Mouse (Mus musculus): ENCODE results near the gene Rps25. TPM values are rescaled to one million over a fixed set of nuclear protein-coding genes. Genes with fewer than 3 reads are reported as not detected.
A peak's percentile ranks its signal among the peaks of the same experiment; 100 is the strongest.
"Not testable (repeated sequence)": the region's sequence is repeated elsewhere in the genome, so short reads cannot be mapped to it uniquely, and the experiment has no call there.

The Rps25 gene
- total RNA-seq, 1 experiment from 2014 or later = 1,105 TPM

DNA sequence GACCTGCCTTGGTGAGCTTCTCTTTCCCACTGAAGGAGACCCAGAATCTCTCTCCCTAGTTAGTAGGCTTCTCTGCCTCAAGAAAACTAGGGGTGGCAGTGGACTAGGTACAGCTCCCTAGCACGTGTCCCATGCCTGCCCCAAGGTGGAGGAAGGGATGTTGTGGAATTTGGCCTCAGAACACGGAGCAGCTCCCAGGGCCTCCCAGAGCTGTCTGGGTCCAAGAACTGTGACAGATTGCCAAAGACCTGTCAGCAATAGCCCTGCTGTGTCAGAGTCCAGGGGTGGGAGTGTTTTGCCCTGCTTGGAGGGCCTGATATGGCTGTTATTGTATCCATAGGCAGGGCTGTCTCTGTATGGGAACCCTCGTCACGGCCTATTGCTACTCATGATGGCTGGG lies 5.9 kb upstream of the Rps25 start:
- DNase-seq = peak; percentile 55

DNA sequence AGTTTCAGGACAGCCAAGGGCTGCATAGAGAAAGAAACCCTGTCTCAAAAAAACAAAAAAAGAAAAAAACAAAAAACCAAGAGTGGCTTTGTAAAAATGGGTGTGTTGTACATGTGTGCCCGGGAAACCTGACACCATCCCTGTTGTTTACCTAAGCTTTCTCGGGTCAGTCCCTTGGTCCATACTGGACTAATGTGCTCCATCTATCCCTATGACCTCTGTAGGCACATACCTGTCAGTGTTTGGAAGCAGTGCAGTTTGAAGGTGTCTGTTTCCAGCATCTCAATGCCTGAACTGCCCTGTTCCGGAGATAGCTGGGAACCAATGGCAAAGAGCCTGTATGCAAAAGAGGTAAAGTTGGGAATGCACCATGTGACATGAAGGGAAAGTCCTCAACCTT lies 1.9 kb upstream of the Rps25 start:
- no peak for DNase-seq

DNA sequence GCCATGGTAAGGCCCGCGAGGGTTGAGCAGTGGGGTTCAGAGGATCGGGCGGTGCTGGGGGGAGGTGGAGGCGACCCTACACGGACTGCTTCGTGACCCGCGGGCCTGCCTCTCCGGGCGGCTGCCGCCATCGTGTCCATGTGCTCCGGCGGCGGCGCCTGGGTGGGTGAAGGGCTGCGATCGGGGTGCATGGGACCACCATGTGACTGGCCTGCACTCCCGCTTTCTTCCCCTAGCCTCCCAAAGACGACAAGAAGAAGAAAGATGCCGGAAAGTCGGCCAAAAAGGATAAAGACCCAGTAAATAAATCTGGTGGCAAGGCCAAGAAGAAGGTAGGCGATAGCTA lies 786 bp downstream of the Rps25 start:
- no peak for DNase-seq

DNA sequence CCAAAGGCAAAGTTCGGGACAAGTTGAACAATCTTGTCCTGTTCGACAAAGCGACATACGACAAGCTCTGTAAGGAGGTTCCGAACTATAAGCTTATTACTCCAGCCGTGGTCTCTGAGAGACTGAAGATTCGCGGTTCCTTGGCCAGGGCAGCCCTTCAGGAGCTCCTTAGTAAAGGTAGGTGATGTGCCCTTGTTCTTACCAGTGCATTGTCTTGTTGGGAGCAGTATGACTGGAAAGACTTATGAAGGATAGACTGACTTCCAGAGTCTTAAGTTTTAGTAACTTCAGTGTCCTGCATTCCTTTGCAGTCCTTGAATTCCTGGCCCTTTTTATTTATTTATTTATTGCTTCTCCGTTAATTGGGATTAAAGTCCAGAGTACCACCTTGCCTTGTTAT lies 1.8 kb downstream of the Rps25 start:
- not testable (repeated sequence) for DNase-seq

DNA sequence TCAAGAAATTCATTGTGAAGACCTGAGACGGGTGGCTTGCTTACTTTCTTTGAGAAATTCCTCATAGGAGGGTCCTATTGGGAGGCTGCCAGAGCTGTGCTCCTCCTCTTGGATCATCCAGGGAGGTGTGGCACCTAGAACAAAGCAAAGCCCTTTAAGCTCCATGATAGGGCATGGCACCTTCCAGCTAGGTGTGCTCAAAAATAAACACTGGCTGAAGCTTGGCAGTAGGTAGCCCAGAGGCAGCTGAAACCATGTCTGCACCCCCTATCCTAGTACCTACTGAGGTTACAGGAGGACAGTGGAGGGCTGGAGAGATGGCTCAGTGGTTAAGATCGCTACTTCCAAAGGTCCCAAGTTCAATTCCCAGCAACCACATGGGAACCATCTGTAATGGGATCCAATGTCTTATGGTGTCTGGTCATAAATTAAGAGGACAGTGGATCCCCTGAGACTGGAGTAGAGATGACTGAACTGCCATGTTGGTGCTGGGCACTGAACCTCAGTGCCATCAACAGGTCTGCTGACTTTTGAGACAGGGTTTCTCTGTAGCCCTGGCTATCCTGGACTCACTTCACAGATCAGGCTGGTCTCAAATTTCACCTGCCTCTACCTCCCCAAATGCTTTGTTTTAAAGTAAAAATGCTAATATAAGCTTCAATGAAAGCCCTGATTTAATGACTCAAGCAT lies 3.9 kb downstream of the Rps25 start:
- no peak for DNase-seq

DNA sequence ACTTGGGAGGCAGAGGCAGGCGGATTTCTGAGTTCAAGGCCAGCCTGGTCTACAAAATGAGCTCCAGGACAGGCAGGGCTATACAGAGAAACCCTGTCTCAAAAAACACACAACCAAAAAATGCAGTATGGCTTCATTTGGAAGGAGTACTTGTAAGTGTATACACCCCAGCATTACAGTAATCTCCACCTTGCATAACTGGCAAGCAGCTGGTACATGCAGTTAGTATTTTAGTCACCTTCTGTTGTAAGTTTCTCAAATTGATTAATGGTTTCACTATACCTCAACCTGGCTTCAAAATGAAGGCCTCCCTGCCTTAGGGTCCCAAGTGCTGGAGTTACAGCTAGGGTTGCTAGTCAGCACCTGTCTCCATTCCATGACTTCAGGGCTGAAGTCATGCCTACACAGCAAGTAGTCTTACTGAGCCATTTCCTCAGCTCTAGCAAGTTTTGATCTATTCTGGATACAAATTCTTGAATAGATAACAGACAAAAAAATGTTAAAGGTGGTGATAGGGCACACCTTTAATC lies 4.7 kb downstream of the Rps25 start:
- DNase-seq = no peak

DNA sequence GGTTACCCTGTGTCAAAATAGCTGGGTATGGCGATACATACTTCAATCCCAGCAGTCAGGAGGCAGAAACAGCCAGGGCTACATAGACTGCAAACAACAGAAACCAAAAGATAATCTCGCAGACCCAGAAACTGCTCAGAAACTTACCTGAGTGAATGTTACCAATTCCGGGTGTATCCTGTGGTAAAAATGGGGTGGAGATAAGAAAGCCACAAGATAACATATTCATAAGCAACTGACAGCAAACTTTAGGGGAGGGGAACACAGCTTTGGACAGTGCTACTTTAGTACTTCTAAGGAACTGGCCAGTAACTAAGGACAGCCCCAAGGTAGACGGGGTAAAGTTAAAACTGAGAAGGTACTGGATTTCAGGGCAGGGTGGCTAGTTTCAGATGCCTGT lies 5.4 kb downstream of the Rps25 start:
- DNase-seq = no peak

DNA sequence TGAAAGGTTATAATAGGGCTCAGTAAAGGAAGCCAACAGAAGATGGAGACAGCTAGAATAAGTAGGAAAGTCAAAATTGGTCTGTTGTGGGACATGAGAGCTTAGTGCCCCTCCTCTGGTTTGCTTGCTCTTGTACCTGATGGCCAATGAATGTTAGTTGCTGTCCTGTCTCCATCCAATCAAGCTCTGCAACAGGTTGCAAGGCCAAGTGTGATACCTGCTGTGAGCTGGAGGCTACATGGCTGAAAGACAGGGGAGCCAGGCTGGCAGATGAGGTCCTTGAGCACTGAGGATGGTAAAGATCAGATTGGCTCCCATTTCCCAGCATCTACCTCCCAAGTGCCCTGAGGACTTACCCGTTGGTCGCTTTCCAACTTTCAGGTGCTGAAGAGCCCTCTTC lies 5.8 kb downstream of the Rps25 start:
- DNase-seq = no peak

DNA sequence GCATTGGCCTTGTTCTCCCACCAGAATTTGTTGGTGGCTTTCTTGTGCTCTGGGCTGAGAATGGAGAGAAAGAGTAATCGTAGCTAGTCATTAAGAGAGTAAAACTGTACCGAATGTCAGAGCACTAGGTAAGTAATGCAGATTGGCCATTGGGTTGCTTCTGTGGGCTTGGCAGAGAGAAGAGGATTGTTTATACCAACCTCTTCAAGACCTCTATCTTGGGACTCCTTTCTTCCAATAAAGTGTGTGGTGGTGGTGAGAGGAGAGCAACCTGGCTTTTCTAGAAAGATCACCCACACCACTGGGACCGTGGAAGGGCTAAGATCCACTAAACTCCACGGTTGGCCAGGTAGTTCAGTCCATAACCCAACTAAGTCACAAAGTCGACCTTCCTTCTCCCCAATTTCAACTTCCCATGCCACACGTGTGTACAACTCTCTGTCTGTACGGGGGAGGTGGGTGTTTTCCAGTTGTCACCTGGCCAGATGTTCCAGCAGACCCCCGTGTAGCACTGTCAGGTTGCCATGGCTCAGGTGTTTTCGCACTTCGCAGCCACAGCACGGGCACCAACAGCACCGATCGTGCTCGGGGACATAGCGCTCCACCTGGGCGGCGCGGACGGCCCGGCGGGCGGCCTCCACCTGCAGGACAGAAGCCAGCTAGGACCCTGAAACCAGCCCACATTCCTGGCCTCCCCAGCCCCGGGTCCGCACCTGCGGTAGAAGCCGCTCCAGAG lies 10.4 kb downstream of the Rps25 start:
- no peak for DNase-seq

DNA sequence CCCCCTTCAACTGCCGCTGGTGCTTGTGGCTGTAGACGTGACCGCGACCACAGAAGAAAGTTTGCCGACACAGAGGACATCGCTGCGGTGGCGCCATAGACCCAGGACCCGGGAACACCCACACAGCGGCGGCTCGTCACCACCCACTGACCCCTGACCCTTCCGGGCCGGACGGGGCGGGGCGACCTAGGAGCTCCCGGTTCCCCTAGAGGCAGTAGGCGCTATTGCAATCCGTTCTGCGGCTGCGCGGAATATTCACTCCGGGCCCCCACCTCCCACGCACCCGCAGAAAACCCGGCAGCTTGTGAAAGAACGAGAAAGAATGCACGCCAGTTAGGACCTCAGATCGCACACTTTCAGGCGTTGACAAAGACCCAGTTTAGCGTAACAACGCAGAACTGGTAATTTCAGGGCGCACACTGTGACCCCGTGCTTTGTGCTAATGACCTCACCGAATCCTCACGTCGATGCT lies 11.0 kb downstream of the Rps25 start:
- peak; percentile 98 for DNase-seq

DNA sequence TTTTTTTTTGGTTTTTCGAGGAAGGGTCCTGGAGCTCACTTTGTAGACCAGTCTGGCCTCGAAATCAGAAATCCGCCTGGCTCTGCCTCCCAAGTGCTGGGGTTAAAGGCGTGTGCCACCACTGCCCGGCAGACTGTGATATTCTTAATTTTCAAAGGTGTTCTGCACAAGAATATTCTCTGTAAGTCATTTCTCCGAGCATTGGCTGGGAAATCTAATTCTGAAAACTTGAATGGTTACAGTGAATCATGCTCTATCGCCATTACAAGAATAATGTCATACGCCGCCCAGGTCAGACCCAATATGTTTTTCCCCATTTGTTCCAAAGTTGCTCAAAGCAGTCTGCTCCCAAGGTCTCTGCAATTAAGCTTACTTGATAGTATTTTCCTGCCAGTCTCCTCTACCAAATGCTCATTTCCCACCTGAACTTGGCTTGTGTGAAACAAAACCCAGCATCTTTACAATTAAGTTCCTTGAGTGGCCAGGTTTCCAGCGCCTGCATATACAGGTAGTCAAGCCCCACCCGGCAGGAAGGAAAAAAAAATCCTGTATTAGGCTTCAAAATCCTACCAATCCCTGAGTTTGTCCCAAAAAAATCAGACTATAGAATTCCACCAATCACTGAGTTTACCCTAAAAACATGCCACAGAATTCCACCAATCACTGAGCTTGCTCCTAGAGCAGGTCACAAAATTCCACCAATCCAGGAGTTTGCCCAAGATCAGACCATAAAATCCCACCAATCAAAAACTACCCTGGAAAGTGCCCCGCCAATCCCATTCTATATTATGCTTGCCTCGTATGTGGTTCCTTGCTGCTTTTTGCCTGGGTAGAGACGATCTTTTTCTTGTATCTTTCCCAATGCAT lies 11.8 kb downstream of the Rps25 start, which contains the start of gene Ccdc84:
TSS of gene Ccdc84 (minus strand) at position 51 of the 867 bp plus-strand sequence.
- no peak for DNase-seq

DNA sequence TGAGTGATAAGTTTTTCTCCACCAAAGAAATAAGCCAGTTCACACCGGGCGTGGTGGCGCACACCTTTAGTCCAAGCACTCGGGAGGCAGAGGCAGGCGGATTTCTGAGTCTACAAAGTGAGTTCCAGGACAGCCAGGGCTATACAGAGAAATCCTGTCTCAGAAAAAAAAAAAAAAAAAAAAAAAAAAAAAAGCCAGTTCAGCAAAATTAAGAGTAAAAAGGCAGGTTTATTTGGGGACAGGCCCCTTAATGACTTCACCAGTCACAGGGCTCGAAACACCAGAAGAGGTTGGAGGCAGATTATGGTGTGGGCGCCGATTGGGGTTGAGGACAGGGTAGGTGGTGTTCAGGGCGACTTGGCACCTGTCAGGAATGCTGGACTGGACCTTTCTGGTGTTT lies 12.8 kb downstream of the Rps25 start:
- DNase-seq = not testable (repeated sequence)

DNA sequence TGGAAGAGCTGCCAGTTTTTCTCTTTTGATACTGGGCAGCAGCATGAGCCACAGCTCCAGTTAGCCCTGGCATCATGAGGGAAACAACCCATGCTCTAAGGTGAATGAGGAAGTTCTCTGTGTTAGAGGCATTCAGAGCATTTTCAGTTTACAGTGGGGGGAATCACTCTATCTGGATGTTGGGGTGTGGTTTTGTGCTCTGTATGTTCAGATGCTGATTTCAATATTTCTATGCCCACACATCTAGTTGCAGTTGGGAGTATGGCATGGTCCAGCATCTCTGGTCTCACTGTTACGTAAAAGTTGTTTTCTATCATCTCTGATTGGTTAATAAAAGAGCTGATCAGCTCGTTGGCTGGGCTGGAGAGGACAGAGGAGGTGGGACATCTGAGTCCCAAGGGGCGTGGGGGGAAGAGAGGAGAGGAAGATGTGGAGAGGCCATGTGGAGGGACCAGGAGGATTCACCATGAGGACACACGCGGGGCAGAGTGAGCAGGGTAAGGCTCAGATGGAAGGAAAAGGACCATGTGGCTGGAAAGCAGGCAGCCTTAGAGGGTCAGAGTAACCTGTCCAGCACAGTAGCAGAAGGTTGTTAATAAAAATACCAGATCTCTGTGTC lies 13.4 kb downstream of the Rps25 start:
- no peak for DNase-seq

DNA sequence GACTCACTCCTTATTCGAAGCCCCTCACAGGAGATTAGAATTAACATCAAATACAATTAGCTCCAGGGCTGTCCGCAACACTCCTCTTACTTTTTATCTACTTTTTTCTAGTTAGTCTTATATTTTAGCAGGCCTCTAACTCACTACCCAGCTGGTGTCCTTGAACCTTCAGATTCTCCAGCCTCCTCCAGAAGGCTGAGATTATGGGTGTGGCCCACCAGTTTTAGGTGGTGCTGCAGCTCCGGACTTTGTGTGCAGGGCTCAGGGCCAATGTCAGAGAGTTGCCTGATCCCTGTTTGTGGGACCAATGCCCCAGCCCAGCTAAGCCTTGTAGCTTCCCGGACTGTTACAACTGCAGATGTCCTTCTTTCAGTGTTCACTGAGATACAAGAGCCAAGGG lies 16.6 kb downstream of the Rps25 start:
- DNase-seq = no peak

DNA sequence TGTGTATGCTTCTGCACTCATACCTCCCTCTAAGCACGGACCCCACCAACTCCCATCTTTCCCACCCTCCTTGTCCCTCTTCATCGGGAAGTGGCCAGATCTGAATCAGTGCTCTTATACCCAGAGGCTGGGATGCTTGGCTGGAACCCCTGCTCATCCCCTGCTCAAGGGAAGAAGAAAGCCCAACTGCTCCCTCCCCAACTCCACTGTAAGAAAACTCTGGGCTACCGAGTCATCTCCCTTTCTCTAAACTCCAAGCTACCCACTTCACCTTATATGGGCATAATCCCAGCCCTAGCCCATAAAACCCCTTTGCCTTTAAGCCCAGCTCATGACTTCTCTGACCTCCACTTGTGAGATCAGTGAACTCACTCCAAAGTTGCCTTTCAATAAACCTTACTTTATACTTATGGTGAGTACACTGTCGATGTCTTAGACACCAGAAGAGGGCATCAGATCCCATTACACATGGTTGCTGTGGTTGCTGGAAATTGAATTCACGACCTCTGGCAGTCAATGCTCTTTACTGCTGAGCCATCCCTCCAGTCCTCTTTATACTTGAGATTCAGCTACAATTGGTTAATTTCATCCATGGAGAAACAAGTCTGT lies 25.7 kb downstream of the Rps25 start:
- DNase-seq = no peak

DNA sequence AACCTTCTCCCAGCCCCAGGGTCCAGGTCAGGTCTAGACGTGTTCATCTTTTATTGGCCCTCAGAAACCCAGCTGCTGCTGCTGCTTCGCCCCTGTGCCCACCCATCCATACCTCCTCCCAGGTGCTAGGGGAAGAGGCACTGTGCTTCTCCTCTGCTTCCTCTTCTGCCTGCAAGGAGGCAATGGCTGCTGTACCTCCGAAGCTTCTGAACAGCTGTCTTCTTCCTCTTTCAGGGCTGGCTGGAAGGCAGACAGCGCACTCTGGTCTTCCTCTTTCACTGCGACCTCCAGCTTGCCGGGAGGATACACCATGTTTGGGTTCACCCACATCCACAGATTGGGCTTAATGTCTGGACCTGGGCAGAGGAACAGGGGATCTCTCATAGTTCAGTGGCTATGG lies 28.8 kb downstream of the Rps25 start:
- no peak for DNase-seq

DNA sequence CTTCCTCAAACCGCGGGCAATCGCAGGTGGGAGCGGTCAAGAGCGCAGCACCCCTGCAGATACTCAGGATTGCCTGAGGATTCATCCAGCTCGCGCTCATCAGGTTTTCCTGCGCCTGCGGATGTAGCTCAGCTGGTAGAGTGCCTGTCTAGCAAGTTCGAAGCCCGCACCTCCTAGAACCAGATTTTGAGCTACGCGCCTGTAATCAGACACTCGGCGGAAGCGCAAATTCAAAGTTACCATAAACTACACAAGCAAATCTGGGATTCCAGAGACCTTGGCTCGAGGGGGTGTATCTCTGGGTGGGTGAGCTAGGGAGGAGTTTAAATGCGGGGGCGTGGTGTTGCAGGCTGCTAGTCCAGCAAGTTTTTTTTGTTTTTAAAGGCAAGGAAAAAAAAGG lies 34.0 kb downstream of the Rps25 start, which contains the start of gene Foxr1:
TSS of gene Foxr1 (minus strand) at position 176 of the 400 bp plus-strand sequence.
- no peak for DNase-seq

DNA sequence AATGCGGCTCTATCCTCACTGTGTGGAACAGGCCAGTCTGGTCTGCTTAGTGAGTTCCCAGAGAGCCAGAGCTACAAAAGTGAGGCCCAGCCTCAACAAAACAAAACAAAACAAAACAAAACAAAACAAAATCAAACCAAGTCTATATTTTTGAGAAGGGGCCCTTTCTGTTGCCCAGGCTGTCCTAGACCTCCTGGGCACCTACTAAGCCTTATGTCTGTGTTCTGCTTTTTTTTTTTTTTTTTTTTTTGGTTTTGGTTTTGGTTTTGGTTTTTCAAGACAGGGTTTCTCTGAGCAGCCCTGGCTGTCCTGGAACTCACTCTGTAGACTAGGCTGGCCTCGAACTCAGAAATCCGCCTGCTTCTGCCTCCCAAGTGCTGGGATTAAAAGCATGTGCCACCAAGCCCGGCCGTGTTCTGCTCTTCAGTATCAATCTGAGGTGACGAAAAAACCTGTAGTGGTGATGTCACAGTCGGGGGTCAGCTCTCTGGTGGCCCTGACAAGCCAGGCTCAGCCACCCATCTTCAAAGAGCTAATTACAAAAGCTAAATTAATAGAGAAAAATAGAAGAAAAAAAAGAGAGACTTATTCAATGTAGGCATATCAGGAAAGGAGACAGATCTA lies 37.6 kb downstream of the Rps25 start:
- not testable (repeated sequence) for DNase-seq

DNA sequence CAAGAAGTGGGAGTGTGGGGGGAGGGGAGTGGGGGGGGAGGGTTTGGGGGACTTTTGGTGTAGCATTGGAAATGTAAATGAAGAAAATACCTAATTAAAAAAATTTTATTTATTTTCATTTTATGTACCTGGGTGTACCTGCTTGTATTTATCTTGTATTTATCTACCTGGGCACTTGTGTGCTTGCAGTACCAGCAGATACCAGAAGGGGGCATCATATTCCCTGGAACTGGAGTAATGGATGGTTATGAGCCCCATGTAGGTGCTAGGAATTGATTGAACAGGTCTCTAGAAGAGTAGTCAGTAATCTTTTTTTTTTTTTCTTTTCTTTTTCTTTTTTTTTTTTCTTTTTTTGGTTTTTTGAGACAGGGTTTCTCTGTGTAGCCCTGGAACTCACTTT lies 43.4 kb downstream of the Rps25 start:
- DNase-seq = no peak

DNA sequence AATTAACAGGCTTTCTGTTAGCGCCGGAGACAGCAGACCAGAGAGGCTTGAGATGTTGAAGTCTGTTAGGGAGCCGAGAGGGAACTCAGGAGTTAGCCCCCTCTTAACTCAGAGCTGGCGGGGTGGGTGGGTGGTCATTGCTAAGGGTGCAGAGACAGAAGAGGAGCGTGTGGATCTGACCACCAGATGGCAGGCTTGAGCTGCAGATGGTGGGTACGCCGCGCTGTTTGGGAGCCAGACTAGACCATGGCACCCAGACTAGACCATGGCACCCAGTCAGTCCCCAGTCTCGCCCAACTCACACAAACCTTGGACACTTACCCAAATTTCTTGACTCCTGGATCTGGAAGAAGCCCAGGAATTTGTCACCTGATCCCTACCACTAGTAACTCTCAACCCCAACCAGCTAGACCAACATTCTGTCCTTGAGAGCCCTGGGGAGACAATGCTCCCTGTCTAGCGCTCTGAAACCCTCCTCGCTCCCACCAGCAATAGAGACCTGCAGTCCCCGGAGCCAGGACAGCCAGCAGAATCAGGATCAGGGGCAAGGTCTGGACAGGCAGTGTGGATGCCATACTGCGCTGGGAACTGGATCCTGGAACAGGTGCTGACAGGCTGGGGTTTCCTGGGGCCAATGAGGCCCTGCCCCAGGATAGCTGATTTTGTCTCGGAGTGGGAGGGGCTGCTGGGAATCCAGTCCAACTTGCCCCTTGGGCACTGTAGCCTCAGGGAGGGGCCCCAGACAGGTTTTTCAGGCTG lies 47.4 kb downstream of the Rps25 start:
- DNase-seq = peak; percentile 90

DNA sequence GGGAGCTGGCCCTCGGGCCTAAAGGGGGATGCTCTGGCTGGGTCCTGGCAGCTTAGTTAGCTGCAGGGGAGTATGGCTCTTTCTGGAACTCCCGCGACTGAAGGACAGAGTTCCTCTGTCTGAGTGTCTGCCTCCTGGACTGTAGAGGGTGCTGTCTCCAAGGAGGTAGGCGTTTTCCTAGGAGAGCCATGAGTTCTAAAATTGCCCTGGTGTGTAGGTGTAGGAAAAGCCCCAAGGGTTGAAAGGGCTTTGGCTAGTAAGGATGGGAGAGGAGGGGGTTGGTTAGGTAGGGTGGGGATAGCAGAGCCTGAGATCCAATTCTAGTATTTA lies 47.9 kb downstream of the Rps25 start, which contains the start of gene Upk2:
TSS of gene Upk2 (minus strand) at position 86 of the 330 bp plus-strand sequence.
- no peak for DNase-seq
